Comparison of ENCODE assay signal across 11 mouse cellular contexts in the genomic region with DNA sequence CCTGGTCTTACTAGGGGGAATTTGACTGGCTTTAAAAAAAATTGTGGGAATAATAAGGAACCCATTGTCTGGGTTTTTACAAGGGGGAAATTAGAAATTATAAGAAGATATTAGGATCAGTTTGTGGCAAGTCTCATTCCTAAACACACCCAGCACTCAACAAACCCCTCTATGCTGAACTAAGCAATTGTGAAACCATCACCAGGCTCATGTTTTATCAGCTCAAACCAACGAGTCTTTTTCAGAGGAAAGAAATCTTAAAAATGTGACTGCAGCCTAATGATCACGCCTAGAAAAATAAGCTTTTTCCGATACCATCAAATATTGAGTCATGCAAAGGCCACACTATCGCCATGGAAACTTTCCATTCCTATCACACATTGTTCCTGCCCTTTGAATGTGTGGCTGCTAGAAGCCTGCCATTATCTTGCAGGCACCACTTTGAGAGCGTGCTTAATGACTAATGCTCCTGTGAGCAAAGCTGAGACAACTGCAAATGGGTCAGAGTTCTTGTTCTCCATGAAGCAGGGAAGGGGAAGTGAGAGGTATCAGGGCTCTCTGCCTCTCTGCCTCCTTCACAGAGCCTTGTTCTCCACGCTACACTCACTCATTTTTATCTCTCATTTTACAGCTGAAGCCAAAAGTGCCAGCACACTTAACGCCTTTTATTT. TPM values are rescaled to one million over a fixed set of nuclear protein-coding genes. Genes with fewer than 3 reads are reported as not detected.
DNase-seq lines count a peak whose midpoint lies in the region; ATAC-seq and TF ChIP-seq lines count a peak whose summit lies in the region.
"Had no signal": no experiment of that assay in that cellular context is flagged by ENCODE, and none has a peak within 500 bp of the region (broad histone marks: within the 10 kb centered on the region; RNA-seq: fewer than 3 reads in every experiment).

No protein-coding gene starts in this region.

- no peaks in the 10 kb centered on the region for H3K27me3 ChIP-seq in forebrain, embryonic 14.5 days (replicated peaks; ENCODE audit: control insufficient read depth, insufficient read depth, low read length)
- H3K27me3 ChIP-seq in midbrain, postnatal 0 days (ENCODE audit: insufficient read depth, low read length) = no peaks in the 10 kb centered on the region
- H3K27me3 ChIP-seq: liver, embryonic 13.5 days had no signal

- H3K9ac ChIP-seq in forebrain, embryonic 14.5 days (ENCODE audit: low read length) = no peak overlapping the region
- H3K9ac ChIP-seq in midbrain, postnatal 0 days (replicated peaks; ENCODE audit: low read length, poor library complexity, severe bottlenecking) = no peak overlapping the region
- H3K9ac ChIP-seq: liver, embryonic 13.5 days had no signal

- no peaks in the 10 kb centered on the region for H3K4me1 ChIP-seq in forebrain, embryonic 14.5 days (ENCODE audit: control insufficient read depth, insufficient read depth, low read length)
- peaks cover 9% of the 10 kb centered on the region; the same call in 1 of the 2 replicates for H3K4me1 ChIP-seq in midbrain, postnatal 0 days (ENCODE audit: insufficient read depth, low read length)
- H3K4me1 ChIP-seq: liver, embryonic 13.5 days had no signal

- peak; percentile 53; the same call in 1 of the 2 replicates for ATAC-seq in forebrain, embryonic 14.5 days
- ATAC-seq in midbrain, postnatal 0 days (ENCODE audit: low FRiP score) = no peak
- no peak for ATAC-seq in activated CD4-positive, CD25-positive, alpha-beta regulatory T cell, adult 4 months
- ATAC-seq: Patski had no signal

- no peak overlapping the region for H3K4me3 ChIP-seq in layer of hippocampus, adult 2 months
- H3K4me3 ChIP-seq in forebrain, embryonic 14.5 days (ENCODE audit: low read depth, low read length) = no peak overlapping the region
- no peak overlapping the region for H3K4me3 ChIP-seq in midbrain, postnatal 0 days (ENCODE audit: low read depth, low read length)
- H3K4me3 ChIP-seq: liver, embryonic 13.5 days had no signal

- H3K4me2 ChIP-seq in forebrain, embryonic 14.5 days (ENCODE audit: low read length) = no peak overlapping the region
- no peak overlapping the region for H3K4me2 ChIP-seq in midbrain, postnatal 0 days (ENCODE audit: low read depth, low read length, poor library complexity, severe bottlenecking)
- H3K4me2 ChIP-seq: liver, embryonic 13.5 days had no signal

- no peak for TF ChIP-seq CTCF in layer of hippocampus, adult 2 months (conservative IDR thresholded peaks at IDR 0.05)
- TF ChIP-seq CTCF in midbrain, postnatal 0 days (IDR thresholded peaks at IDR 0.05) = no peak

- 30% methylated on average over 7 of the region's 7 CpGs for WGBS in forebrain, embryonic 14.5 days
- 43% methylated on average over 7 of the region's 7 CpGs for WGBS in midbrain, postnatal 0 days

- DNase-seq in layer of hippocampus, adult 2 months (ENCODE audit: low spot score in 2 of 2) = no peak
- no peak for DNase-seq in layer of hippocampus, postnatal 36 days
- DNase-seq in MEL-GATA-1-ER (ENCODE audit: extremely low read depth, low read depth) = peak; percentile 67
- DNase-seq in forebrain, embryonic 14.5 days (ENCODE audit: low spot score) = peak; percentile 48
- peak; percentile 21 for DNase-seq in midbrain, postnatal 0 days (ENCODE audit: low spot score)
- no peak for DNase-seq in cerebellum, postnatal 36 days
- DNase-seq in left cerebral cortex, adult 9 months (ENCODE audit: low spot score in 2 of 2) = no peak
- DNase-seq: liver, embryonic 13.5 days; thymus, adult 2 months had no signal

- H3K9me3 ChIP-seq in forebrain, embryonic 14.5 days (replicated peaks; ENCODE audit: control insufficient read depth, low read length) = no peaks in the 10 kb centered on the region
- no peaks in the 10 kb centered on the region for H3K9me3 ChIP-seq in midbrain, postnatal 0 days (ENCODE audit: low read length)
- H3K9me3 ChIP-seq: liver, embryonic 13.5 days had no signal

- H3K27ac ChIP-seq in layer of hippocampus, adult 2 months = peak overlapping the region; percentile 43
- no peak overlapping the region; the same call in 1 of the 2 replicates for H3K27ac ChIP-seq in forebrain, embryonic 14.5 days (ENCODE audit: low read depth, low read length)
- H3K27ac ChIP-seq in midbrain, postnatal 0 days (ENCODE audit: low read depth, low read length) = no peak overlapping the region
- H3K27ac ChIP-seq: liver, embryonic 13.5 days had no signal

- 0 out of 2 replicates have a peak, but pooled peaks cover 3% of the 10 kb centered on the region for H3K36me3 ChIP-seq in forebrain, embryonic 14.5 days (ENCODE audit: control insufficient read depth, insufficient read depth, low read length)
- H3K36me3 ChIP-seq in midbrain, postnatal 0 days (ENCODE audit: insufficient read depth, low read length) = no peaks in the 10 kb centered on the region

RNA-seq across cellular contexts. Expression of a gene that starts 50.1 kb away (rescaled TPM):
- 10 to 100 TPM; 35.9 to 37.1 TPM for total RNA-seq in layer of hippocampus, adult 2 months (2021)
- 10 to 100 TPM; 34.3 to 35.6 TPM for total RNA-seq in layer of hippocampus, postnatal 36 days (2021)
- 11.4 and 13.0 TPM in 2 replicates for polyA plus RNA-seq in forebrain, embryonic 14.5 days (2014; fragmentation: Nextera tagmentation; extraction: Ambion mirVana)
- total RNA-seq in midbrain, postnatal 0 days (2014; rRNA removed) = 9.2 and 9.6 TPM in 2 replicates
- 5.4 TPM in 2 replicates for polyA plus RNA-seq in midbrain, postnatal 0 days (2015; fragmentation: Nextera tagmentation; extraction: Ambion mirVana)
- under 1 TPM; 0.15 to 0.23 TPM for polyA plus RNA-seq in activated CD4-positive, CD25-positive, alpha-beta regulatory T cell, adult 4 months (2017; shearing (Covaris generic))

Comparison
In these comparisons a context has a peak if more than half of its experiments do, and no peak if none do; other contexts are left out.
1. DNase-seq: peak in MEL-GATA-1-ER (single experiment), forebrain, embryonic 14.5 days (single experiment) and midbrain, postnatal 0 days (single experiment); none in layer of hippocampus, adult 2 months (0 of 2), layer of hippocampus, postnatal 36 days (0 of 2), cerebellum, postnatal 36 days (0 of 2) and left cerebral cortex, adult 9 months (0 of 2).